Mouse (Mus musculus) myocyte (in vitro differentiated cells): ENCODE results near the gene Pold2. TPM values are rescaled to one million over a fixed set of nuclear protein-coding genes. Genes with fewer than 3 reads are reported as not detected.

Source experiments
- H3K27me3 ChIP-seq: one replicate; pipeline ENCODE4 v1.6.1; 2011; ENCODE audit not compliant: control insufficient read depth, insufficient read depth, insufficient read length
- H3K36me3 ChIP-seq: one replicate; pipeline ENCODE4 v1.6.1; 2011; ENCODE audit not compliant: control insufficient read depth, insufficient read depth
- H3K4me2 ChIP-seq: one replicate; pipeline ENCODE4 v1.6.1; 2011; ENCODE audit warnings: low read depth, control low read depth
- H3K4me3 ChIP-seq: one replicate; pipeline ENCODE4 v1.5.1; 2011; ENCODE audit warnings: mild to moderate bottlenecking, control low read depth, moderate library complexity
- H3K79me2 ChIP-seq: one replicate; pipeline ENCODE4 v1.6.1; 2011; ENCODE audit not compliant: control insufficient read depth, insufficient read depth
- H3ac ChIP-seq: one replicate; pipeline ENCODE4 v1.6.1; 2011; ENCODE audit not compliant: control insufficient read depth, insufficient read length
- CEBPB ChIP-seq: IDR thresholded peaks from 2 replicates; pipeline ENCODE4 v1.6.1; 2011; ENCODE audit warnings: mild to moderate bottlenecking, moderate library complexity; ENCODE audit not compliant: poor library complexity, insufficient read depth, severe bottlenecking
- E2F4 ChIP-seq: IDR thresholded peaks from one replicate; pipeline ENCODE4 v1.6.1; 2011; ENCODE audit warnings: mild to moderate bottlenecking, control low read depth, moderate library complexity; ENCODE audit not compliant: insufficient read depth
- MAX ChIP-seq: IDR thresholded peaks from one replicate; pipeline ENCODE4 v1.6.1; 2011; ENCODE audit warnings: low read depth, mild to moderate bottlenecking, control low read depth
- MYOD1 ChIP-seq, 3 experiments: IDR thresholded peaks; one replicate each; pipeline ENCODE4 v1.6.1; 2011; ENCODE audit warnings: control low read depth in 2 of 3, low read depth in 2 of 3, mild to moderate bottlenecking in 2 of 3, moderate library complexity in 1 of 3; ENCODE audit not compliant: insufficient read length in 2 of 3, control insufficient read depth in 1 of 3
- MYOG ChIP-seq, 3 experiments: IDR thresholded peaks; one replicate each; pipeline ENCODE4 v1.6.1; 2011; ENCODE audit warnings: control low read depth in 2 of 3, low read depth in 2 of 3, mild to moderate bottlenecking in 2 of 3; ENCODE audit not compliant: insufficient read length in 2 of 3, control insufficient read depth in 1 of 3, insufficient read depth in 1 of 3
- POLR2A ChIP-seq: IDR thresholded peaks from one replicate; pipeline ENCODE4 v1.6.1; 2011; ENCODE audit warnings: low read depth, mild to moderate bottlenecking, control low read depth, moderate library complexity; ENCODE audit not compliant: insufficient read length
- POLR2AphosphoS2 ChIP-seq: IDR thresholded peaks from one replicate; pipeline ENCODE4 v1.6.1; 2011; ENCODE audit warnings: low read depth, control low read depth; ENCODE audit not compliant: insufficient read length
- REST ChIP-seq: IDR thresholded peaks from one replicate; pipeline ENCODE4 v1.6.1; 2011; ENCODE audit warnings: mild to moderate bottlenecking, control low read depth, moderate library complexity; ENCODE audit not compliant: insufficient read depth, insufficient read length
- SRF ChIP-seq: IDR thresholded peaks from one replicate; pipeline ENCODE4 v1.6.1; 2011; ENCODE audit warnings: low read depth; ENCODE audit not compliant: control insufficient read depth, insufficient read length
- TCF12 ChIP-seq: IDR thresholded peaks from one replicate; pipeline ENCODE4 v1.6.1; 2011; ENCODE audit warnings: mild to moderate bottlenecking, control low read depth; ENCODE audit not compliant: poor library complexity, insufficient read depth, severe bottlenecking
- TCF3 ChIP-seq: IDR thresholded peaks from one replicate; pipeline ENCODE4 v1.6.1; 2011; ENCODE audit warnings: low read depth, control low read depth; ENCODE audit not compliant: insufficient read length
- USF1 ChIP-seq: IDR thresholded peaks from one replicate; pipeline ENCODE4 v1.6.1; 2011; ENCODE audit warnings: low read depth, mild to moderate bottlenecking, control low read depth, moderate library complexity
- polyA plus RNA-seq: library from polyadenylated mRNA; unstranded; fragments of >200 nt; fragmentation: generic; extraction: Trizol; gene quantifications from one replicate; pipeline ENCODE4 v1.2.1, GENCODE M21; 2012; ENCODE audit warnings: missing spikeins

Pold2 gene
- polyA plus RNA-seq, 1 experiment: 101 TPM

- Histone ChIP-seq H3K27me3 (no peaks in the 10 kb centered on the region), H3K4me2 (peak overlapping the region; percentile 2), H3K79me2 (no peaks in the 10 kb centered on the region), H3K4me3 (no peak overlapping the region), H3K36me3 (no peaks in the 10 kb centered on the region), H3ac (no peak overlapping the region)
- TF ChIP-seq POLR2AphosphoS2 (no peak), SRF (no peak), USF1 (no peak), MAX (no peak), TCF12 (no peak), TCF3 (no peak), CEBPB (no peak), POLR2A (no peak), MYOG (IDR thresholded peaks at IDR 0.05; ENCODE audit: control insufficient read depth in 1 of 3, insufficient read depth in 1 of 3, insufficient read length in 2 of 3, low read depth in 2 of 3) (no peak), MYOD1 (IDR thresholded peaks at IDR 0.05; ENCODE audit: control insufficient read depth in 1 of 3, insufficient read length in 2 of 3, low read depth in 2 of 3) (no peak), REST (no peak), E2F4 (no peak)
Observed at GRCm38 (mm10) chr11:5846639-5847345, 31.3 kb downstream of the Pold2 start.

GRCm38 (mm10) chr11:5843131-5843530 lies 35.0 kb downstream of the Pold2 start:
- H3ac ChIP-seq: no peak overlapping the region
- H3K27me3 ChIP-seq: no peaks in the 10 kb centered on the region
- H3K4me3 ChIP-seq: no peak overlapping the region
- no peak for TF ChIP-seq TCF3
- no peak for TF ChIP-seq TCF12
- no peak for TF ChIP-seq MYOG (IDR thresholded peaks at IDR 0.05; ENCODE audit: control insufficient read depth in 1 of 3, insufficient read depth in 1 of 3, insufficient read length in 2 of 3, low read depth in 2 of 3)
- TF ChIP-seq MYOD1 (IDR thresholded peaks at IDR 0.05; ENCODE audit: control insufficient read depth in 1 of 3, insufficient read length in 2 of 3, low read depth in 2 of 3): no peak
- TF ChIP-seq MAX: no peak
- TF ChIP-seq REST: no peak
- TF ChIP-seq SRF: no peak
- no peak for TF ChIP-seq CEBPB
- TF ChIP-seq POLR2A: no peak
- H3K36me3 ChIP-seq: no peaks in the 10 kb centered on the region
- no peaks in the 10 kb centered on the region for H3K79me2 ChIP-seq
- no peak overlapping the region for H3K4me2 ChIP-seq

- no peak overlapping the region for H3K4me3 ChIP-seq
- no peak overlapping the region for H3K4me2 ChIP-seq
- no peak overlapping the region for H3ac ChIP-seq
- TF ChIP-seq SRF (no peak), MYOG (IDR thresholded peaks at IDR 0.05; ENCODE audit: control insufficient read depth in 1 of 3, insufficient read depth in 1 of 3, insufficient read length in 2 of 3, low read depth in 2 of 3) (no peak), POLR2A (no peak), CEBPB (no peak), TCF12 (no peak), TCF3 (no peak), REST (no peak), POLR2AphosphoS2 (no peak), USF1 (no peak), MYOD1 (IDR thresholded peaks at IDR 0.05; ENCODE audit: control insufficient read depth in 1 of 3, insufficient read length in 2 of 3, low read depth in 2 of 3) (no peak), MAX (no peak), E2F4 (no peak)
- no peaks in the 10 kb centered on the region for H3K36me3 ChIP-seq
- no peaks in the 10 kb centered on the region for H3K27me3 ChIP-seq
- H3K79me2 ChIP-seq: no peaks in the 10 kb centered on the region
Observed at GRCm38 (mm10) chr11:5841751-5842150, 36.3 kb downstream of the Pold2 start.

GRCm38 (mm10) chr11:5840346-5840745 lies 37.7 kb downstream of the Pold2 start:
- H3K4me2 ChIP-seq: no peak overlapping the region
- H3K4me3 ChIP-seq: no peak overlapping the region
- H3K27me3 ChIP-seq: no peaks in the 10 kb centered on the region
- H3K36me3 ChIP-seq: no peaks in the 10 kb centered on the region
- TF ChIP-seq TCF12 (no peak), MYOD1 (IDR thresholded peaks at IDR 0.05; ENCODE audit: control insufficient read depth in 1 of 3, insufficient read length in 2 of 3, low read depth in 2 of 3) (peak in 1 of 3 experiments; percentile 7), REST (no peak), POLR2A (no peak)
- H3K79me2 ChIP-seq: no peaks in the 10 kb centered on the region
- no peak overlapping the region for H3ac ChIP-seq
